Mouse (Mus musculus) embryo, embryonic 10 days (tissue): ENCODE measurements at regions not wholly inside any gene's neighbourhood (a gene's known extent, or its start where the extent isn't known, plus 50 kb on each side); places are given as distances from the start of the nearest gene placed in this dataset.
"Not testable (repeated sequence)": the region's sequence is repeated elsewhere in the genome, so short reads cannot be mapped to it uniquely, and the experiment has no call there.

ENCODE experiments used
- DNase-seq: peaks from one replicate; pipeline ENCODE4 v3.0.0-alpha.2; 2015; ENCODE audit warnings: low spot score

- no peak for DNase-seq
These were observed 79.9 kb upstream of the Tars start for GRCm38 (mm10) chr15:11479166-11479944.

- DNase-seq, result no peak
These were observed 76.8 kb upstream of the Tars start for GRCm38 (mm10) chr15:11476248-11476647.

- no peak for DNase-seq
These were observed 63.9 kb upstream of the Tars start for GRCm38 (mm10) chr15:11463341-11463740.

GRCm38 (mm10) chr15:11461575-11461974, 62.1 kb upstream of the Tars start:
- not testable (repeated sequence) for DNase-seq

- no peak for DNase-seq
These were observed 59.8 kb upstream of the Tars start for GRCm38 (mm10) chr15:11459306-11459705.

- DNase-seq, result no peak
These were observed 57.8 kb upstream of the Tars start for GRCm38 (mm10) chr15:11457278-11457677.

GRCm38 (mm10) chr15:11455982-11456381, 56.5 kb upstream of the Tars start:
- no peak for DNase-seq

- DNase-seq, result no peak
These were observed 55.9 kb upstream of the Tars start for GRCm38 (mm10) chr15:11455366-11455785.

- DNase-seq, result no peak
These were observed 54.5 kb upstream of the Tars start for GRCm38 (mm10) chr15:11453997-11454396.

GRCm38 (mm10) chr15:11451635-11452034, 52.2 kb upstream of the Tars start:
- DNase-seq, result no peak
